Mouse (Mus musculus) left cerebral cortex, postnatal 10 days (tissue): ENCODE results near the gene Apoe. TPM values are rescaled to one million over a fixed set of nuclear protein-coding genes. Genes with fewer than 3 reads are reported as not detected.

ENCODE experiments used
- DNase-seq, 2 experiments: peaks; one replicate each; pipeline ENCODE4 v3.0.0; 2021 to 2022; ENCODE audit warnings: low spot score in 2 of 2, mixed read lengths in 1 of 2; ENCODE audit errors: extremely low spot score in 1 of 2
- intact Hi-C: fragments of 180-260 bp; cut with DNase I; formaldehyde crosslinking; loops from one replicate; pipeline ENCODE4 v1.15.1; 2025
- total RNA-seq, 2 experiments: library from RNA; stranded (reverse); gene quantifications; 2 replicates each; pipeline ENCODE4 v1.2.3; 2021

The Apoe gene
- 1,000 to 10,000 TPM; 1,326 to 1,376 TPM for total RNA-seq

DNA sequence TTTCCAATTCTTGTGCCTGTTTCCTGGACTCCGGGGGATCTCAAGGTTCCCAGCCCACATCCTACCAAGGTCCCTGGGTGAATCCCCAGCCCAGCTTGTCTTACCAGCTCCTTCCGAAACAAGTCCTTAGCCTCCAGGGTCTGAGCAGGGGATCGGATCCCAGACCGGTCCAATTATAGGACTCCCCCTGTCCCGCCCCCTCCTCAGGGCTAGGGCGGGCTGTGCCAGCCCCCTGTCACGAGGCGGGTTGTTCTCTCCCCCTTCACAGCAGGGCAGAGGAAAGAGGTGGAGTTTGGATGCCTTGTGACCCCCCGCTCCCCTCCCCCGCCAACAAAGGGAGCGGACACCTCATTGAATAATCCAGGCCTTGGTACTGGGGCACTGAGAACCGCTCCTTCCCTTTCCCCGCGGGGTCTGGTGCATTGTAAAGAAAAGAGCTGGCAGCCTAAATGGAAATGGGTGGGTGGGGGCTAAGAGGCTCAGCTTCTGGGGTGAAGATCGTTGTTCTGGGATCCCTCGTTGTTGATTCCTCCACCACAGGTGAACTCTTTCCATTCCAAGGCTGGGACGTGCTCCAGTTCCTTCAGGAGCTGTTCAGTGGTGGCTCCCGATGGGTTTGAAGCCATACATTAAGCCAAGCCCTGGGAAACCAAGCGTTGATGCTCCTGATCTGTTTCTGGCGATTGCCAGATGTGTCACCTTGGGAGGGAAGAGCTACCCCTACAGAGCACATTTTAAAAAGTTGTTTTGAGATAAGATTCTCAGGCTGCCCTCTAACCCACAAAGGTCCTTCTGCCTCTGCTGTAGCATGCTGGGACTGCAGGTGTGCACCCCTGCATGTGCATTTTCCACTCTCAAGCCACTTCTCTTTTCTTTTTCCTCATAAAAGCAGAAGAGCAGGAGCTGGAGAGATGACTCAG, at the start of gene Apoe:
Apoe (minus strand) TSS at position 282 of the 920 bp plus-strand sequence.
- peak; percentile 70 to 86 for DNase-seq
- intact Hi-C loops, result no loop called here

- intact Hi-C loops, result no loop called here
- peak in 1 of 2 experiments; percentile 55 for DNase-seq
Observed at GRCm38 (mm10) chr7:19747420-19748218, 48.6 kb upstream of the Apoe start.

DNA sequence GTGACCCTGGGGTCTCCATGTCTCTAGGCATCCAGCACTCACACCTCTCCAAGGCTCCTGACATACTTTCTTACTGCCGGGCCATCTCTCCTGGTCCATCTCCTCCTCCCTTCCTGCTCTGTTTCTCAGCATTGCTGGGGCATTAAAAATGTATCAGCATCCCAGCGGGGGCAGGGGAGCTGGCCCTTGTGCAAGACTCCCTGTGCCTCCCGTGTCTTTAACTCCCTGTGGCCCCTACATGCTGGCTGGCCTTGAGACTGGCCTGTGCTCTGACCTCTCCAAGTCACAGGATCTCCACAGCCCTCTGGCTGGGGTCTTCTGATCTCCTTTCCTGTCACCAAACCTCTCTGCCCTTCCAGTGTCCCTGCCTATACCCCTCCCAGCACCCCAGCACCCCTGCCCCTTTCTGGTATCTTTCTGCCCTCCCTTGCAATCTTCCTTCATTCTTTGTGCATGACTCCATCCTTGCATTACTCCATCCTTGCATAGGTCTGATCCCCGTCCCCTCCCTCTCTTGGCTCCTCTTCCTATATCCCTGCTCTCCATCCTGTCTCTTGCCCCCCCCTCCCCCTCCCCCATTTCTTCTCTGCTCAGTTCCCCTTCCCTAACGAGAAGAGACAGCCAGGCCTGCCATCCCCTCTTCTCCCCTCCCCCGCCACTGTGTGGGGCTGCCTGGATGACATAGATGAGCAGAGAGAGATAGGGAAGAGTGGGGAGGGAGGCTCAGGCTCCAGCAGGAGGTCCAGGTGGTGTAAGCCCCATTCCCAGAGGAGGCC, 47.6 kb upstream of the Apoe start:
- intact Hi-C loops, result no loop called here
- peak in 1 of 2 experiments; percentile 37 for DNase-seq

GRCm38 (mm10) chr7:19745971-19746370, 47.0 kb upstream of the Apoe start:
- no peak for DNase-seq
- intact Hi-C loops, result no loop called here

DNA sequence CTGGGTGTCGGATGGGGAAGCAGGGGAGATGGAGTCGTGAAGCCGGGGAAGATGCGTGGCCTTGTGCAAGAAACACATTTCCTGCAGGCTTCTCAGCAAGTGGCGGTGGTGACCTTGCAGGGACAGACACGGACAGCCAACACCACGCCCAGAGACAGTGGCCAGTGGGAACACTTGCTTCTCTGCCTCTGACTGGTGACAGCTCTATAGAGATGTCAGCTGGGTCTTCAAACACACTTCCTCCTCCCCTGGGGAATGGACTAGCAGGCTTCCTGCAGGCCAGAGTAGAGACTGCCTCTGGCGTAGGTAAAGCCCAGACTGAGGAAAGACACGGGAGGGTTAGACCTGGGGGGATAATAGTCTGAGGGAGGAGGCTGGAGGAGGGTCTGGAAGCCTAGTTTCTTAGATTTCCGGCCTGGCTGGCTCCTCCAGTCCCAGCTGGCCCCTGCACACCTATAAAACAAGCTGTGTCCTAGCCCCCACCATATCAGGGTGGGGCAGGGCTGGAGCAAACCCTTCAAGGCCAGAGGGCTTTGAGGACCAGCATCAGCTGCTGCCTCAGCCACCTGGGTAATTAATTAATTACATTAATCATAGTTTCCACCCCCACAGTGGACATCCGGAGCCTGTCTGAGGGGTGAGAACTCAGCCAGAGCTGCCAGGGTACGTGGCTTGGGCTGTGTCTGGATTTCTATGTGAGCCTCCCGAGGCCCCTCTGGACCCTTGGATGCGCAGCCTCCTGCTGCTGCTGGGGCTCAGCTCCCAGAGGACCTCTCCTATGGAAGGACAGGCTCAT, 45.8 kb upstream of the Apoe start:
- intact Hi-C loops, result no loop called here

DNA sequence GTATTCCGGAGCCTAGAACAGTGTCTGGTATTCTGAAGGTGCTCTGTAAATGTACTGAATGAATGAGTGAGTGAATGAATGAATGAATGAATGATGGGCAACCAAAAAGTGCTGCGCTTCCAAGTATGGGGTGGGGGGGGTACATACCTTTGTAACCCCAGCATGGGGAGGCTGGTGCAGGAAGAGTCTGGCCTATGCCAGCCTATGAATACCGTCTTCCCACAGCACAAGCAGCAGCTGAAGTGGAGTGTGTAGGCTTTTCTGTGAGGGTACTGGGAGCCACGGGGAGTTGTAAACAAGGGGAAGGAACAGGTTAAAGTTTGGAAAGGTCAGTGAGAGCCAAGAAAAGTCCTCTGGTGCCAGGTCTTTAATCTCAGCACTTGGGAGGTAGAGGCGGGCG, 44.8 kb upstream of the Apoe start:
- intact Hi-C loops, result no loop called here
- DNase-seq, result no peak

More for the DNA sequence above, 45.8 kb upstream of the Apoe start:
- peak in 1 of 2 experiments; percentile 68 for DNase-seq

DNA sequence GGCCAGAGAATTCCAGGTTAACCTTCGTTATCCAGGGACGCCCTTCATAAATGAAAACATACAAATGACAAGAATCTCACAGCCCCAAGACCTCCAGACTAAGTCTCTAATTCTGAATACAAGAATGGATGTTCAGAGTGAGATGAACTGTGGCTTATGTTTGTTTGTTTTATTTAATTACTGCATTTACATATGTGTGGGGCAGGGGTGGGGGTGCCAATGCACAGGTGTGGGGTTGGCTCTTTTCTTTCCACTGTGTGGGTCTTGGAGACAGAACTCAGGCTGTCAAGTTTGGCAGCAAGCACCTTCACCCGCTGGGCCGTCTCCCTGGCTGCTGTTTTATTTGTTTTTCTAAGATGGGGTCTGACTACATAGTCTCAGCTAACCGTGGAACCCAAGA, 43.5 kb upstream of the Apoe start:
- no peak for DNase-seq
- intact Hi-C loops, result no loop called here

- peak in 1 of 2 experiments; percentile 72 for DNase-seq
- intact Hi-C loops, result no loop called here
Observed at GRCm38 (mm10) chr7:19741329-19742031, 42.5 kb upstream of the Apoe start.

- intact Hi-C loops, result no loop called here
Observed at GRCm38 (mm10) chr7:19740269-19740668, 41.3 kb upstream of the Apoe start.

GRCm38 (mm10) chr7:19738771-19739170, 39.8 kb upstream of the Apoe start:
- intact Hi-C loops, result no loop called here
- no peak for DNase-seq

More at GRCm38 (mm10) chr7:19740269-19740668, 41.3 kb upstream of the Apoe start:
- peak in 1 of 2 experiments; percentile 65 for DNase-seq

DNA sequence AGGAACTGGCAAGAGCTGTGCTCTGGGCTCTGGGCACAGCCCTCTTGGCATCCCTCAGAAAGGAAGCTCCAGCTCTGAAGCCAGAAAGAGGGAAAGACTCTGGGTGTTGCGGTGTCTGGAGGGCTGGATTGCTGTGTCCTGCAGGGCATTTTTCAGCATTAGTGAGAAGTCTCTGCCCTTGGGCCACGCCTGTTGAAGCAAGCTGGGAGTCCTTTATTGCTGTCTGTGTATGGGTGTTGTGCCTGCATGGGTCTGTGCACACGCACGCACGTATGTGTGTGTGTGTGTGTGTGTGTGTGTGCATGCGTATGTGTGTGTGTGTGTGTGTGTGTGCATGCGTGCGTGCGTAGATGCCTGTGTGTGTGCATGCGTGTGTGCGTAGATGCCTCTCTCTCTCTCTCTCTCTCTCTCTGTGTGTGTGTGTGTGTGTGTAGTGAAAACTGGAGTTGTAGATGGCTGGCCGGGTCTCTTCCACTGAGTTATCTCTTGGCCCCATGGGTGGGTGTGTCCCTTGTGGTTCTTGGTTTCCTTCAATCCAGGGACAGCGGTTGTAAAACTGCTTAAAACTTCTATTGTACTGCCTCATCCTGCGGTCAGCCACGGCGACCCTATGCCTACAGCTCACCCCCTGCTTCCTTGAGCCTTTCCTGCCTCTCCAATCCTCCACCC, 37.5 kb upstream of the Apoe start:
- intact Hi-C loops, result no loop called here
- no peak for DNase-seq

DNA sequence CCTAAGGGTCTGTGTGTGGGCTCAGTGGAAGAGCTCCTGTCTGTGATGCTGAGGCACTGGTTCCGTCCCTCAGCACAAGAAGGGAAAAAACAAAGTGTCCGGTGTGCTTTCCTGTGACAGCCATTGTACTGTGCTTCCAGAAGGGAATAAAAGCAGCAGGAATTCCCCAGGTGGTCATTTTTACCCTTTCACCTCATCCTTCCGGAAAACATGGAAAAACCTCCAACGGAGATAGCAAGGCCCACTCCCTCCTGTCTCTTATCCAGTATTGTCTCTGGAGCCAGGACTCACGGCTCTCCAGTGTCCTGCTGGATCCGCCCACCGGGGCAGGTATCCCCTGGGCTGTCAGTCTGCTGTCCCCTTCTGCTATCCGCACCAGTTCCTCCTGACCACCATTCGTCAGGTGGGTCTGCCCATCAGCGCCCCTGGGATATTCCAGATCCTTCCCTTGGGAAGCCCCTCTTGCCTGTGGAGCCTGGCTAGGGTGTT, 35.2 kb upstream of the Apoe start:
- intact Hi-C loops, result no loop called here
- DNase-seq, result no peak

- intact Hi-C loops, result no loop called here
- no peak for DNase-seq
Observed at GRCm38 (mm10) chr7:19726541-19726940, 27.6 kb upstream of the Apoe start.

GRCm38 (mm10) chr7:19724167-19724566, 25.2 kb upstream of the Apoe start:
- intact Hi-C loops, result no loop called here

GRCm38 (mm10) chr7:19722754-19723195, 23.8 kb upstream of the Apoe start:
- intact Hi-C loops, result no loop called here
- peak in 1 of 2 experiments; percentile 71 for DNase-seq

More at GRCm38 (mm10) chr7:19724167-19724566, 25.2 kb upstream of the Apoe start:
- DNase-seq, result no peak

- DNase-seq, result no peak
- intact Hi-C loops, result no loop called here
Observed at GRCm38 (mm10) chr7:19719200-19719599, 20.2 kb upstream of the Apoe start.
